Mouse (Mus musculus): Measurements from ENCODE around the gene Vps18. TPM values are rescaled to one million over a fixed set of nuclear protein-coding genes. Genes with fewer than 3 reads are reported as not detected.

The Vps18 gene
- 10 to 100 TPM; 35.4 to 41.3 TPM for total RNA-seq (2023)

DNA sequence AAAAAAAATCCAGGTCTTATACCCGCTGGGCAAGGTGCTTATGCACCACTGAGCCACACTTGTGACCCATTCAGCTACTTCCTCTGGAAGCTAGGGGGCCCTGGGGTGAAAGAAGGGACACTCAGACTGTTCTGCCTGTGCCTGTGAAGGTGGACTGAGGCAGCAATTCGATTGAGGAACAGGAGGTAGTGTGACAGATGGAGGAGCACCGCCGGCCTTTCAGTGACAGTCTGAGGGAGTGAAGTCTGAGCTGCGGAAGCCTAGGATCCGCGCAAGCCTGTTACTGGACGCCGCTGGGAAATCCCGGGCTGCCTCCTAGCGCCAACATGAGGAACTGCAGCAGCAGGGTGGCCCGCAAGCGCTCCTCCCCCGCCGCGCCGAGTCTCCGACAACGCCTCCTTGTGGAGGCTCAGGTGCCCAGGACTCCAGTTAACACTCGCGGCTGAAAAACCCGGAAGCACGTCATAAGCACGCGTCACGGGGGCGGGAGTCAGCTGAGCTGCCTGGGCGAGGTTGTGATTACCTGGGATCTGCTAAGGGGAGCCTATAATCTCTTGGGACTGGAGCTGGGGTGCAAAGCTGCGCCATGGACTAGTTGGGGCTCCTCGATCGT, at the start of gene Vps18:
Gene Vps18, plus strand, starts transcription at position 471 of the 613 bp plus-strand sequence.

DNA sequence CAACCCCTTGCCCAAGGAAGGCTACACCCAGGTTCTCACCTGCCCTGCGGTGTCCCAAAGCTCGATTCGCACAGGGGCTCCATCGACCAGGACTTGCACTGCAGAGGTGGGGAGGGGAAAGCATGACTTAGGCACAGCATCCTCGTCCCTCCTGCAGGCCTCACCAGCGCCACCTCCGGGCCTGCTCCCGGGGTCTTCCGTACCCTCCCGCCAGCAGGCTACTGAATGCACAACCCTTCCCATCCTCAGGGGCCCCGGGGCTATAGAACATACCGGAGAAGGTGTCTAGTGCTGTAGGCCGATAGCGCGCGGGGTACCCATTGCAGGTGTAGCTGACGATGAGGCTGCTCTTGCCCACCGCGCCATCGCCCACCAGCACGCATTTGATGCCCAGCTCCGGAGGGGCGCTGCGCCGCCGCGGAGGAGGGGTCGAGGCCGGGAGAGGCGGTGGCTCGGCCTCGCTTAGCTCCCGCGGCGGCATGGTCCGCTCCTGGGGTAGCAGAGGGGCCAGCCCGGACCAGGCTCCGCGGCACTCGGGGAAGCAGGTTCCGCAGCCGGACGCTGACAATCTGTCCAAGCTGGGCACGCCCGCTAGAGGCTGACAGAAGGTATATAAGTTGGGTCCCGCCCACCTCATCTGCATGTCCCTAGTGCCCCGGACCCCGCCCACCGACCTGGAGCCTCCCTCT, 17.8 kb upstream of the Vps18 start, which contains the start of gene Rhov:
Gene Rhov, minus strand, starts transcription at position 630 of the 689 bp plus-strand sequence.

DNA sequence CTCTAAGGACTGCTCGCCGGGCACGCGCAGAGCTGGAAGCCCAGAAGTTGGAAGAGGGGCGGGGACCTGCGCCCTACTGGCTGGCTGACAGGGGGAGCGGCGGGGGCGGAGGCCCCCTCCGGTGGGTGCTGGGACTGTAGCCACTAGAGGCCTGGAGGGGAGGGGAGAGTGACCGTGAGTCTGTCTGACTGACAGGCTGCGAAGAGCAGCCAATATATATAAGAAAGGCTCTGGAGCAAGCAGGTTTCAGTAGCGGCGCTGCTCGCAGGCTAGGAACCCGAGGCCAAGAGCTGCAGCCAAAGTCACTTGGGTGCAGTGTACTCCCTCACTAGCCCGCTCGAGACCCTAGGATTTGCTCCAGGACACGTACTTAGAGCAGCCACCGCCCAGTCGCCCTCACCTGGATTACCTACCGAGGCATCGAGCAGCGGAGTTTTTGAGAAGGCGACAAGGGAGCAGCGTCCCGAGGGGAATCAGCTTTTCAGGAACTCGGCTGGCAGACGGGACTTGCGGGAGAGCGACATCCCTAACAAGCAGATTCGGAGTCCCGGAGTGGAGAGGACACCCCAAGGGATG, 37.1 kb downstream of the Vps18 start, which contains the start of gene Dll4:
Gene Dll4, plus strand, starts transcription at position 217 of the 576 bp plus-strand sequence.

Other genes starting within 250 kb of the Vps18 start
- gene Knl1, start 241.6 kb upstream of the Vps18 start, total RNA-seq (2023) = 10 to 100 TPM; 27.6 to 28.1 TPM
- 10 to 100 TPM; 17.5 to 20.2 TPM for gene Rad51, start 175.9 kb upstream of the Vps18 start, total RNA-seq (2023)
- gene Rmdn3, start 131.7 kb upstream of the Vps18 start, total RNA-seq (2023) = 10 to 100 TPM; 14.0 to 15.0 TPM
- not detected for gene Gchfr, start 121.0 kb upstream of the Vps18 start, total RNA-seq (2023)
- under 1 TPM; 0.11 to 0.20 TPM for gene Gm14137, start 114.2 kb upstream of the Vps18 start, total RNA-seq (2023)
- gene Zfyve19, start 80.1 kb upstream of the Vps18 start, total RNA-seq (2023) = 10 to 100 TPM; 18.0 to 23.8 TPM
- gene Dnajc17, start 79.9 kb upstream of the Vps18 start, total RNA-seq (2023) = 10 to 100 TPM; 12.1 to 12.9 TPM
- gene Ppp1r14d, start 58.8 kb upstream of the Vps18 start, total RNA-seq (2023) = not detected
- gene Spint1, start 51.4 kb upstream of the Vps18 start, total RNA-seq (2023) = not detected
- 10 to 100 TPM; 10.1 to 10.3 TPM for gene Rhov, start 17.5 kb upstream of the Vps18 start, total RNA-seq (2023)
- not detected for gene Dll4, start 37.0 kb downstream of the Vps18 start, total RNA-seq (2023)
- gene Chac1, start 62.5 kb downstream of the Vps18 start, total RNA-seq (2023) = 1 to 10 TPM; 6.4 to 6.8 TPM
- gene Ino80, start 188.9 kb downstream of the Vps18 start, total RNA-seq (2023) = 10 to 100 TPM; 17.8 to 20.6 TPM